Mouse (Mus musculus): ENCODE data around the gene Hdac6. TPM values are rescaled to one million over a fixed set of nuclear protein-coding genes. Genes with fewer than 3 reads are reported as not detected.

The Hdac6 gene
- polyA plus RNA-seq (2021; fragmentation: Nextera tagmentation) = 9.5 and 10.1 TPM in 2 replicates
- long read RNA-seq, experiment 1, full-length matches to known transcripts = 3 of 7 reads
- long read RNA-seq, experiment 1, partial matches to known transcripts = 1 of 7 reads
- long read RNA-seq, experiment 1, other reads (novel, unspliced or antisense) = 3 of 7 reads
- long read RNA-seq, experiment 2, full-length matches to known transcripts = 53 of 81 reads
- long read RNA-seq, experiment 2, partial matches to known transcripts = 17 of 81 reads
- long read RNA-seq, experiment 2, other reads (novel, unspliced or antisense) = 11 of 81 reads

GRCm38 (mm10) chrX:7947108-7947899 is at the start of gene Hdac6:
Hdac6 (minus strand) TSS chrX:7947889.

DNA sequence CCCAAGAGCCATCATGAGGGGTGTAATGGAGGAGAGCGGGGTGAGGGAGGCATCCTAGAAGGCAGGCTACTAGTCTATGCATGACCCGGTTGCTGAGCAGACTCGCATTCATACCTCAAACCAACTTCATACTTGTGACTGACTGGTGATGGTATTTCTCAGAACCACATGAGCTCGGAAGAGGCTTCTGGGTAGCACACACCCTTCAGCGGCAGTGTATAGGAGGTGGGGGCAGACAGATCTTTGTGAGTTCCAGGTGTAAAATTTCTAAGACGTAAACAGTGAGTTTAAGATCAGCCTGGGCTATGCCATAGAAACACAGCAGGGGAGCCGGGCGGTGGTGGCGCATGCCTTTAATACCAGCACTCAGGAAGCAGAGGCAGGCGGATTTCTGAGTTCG is 30.2 kb upstream of the Hdac6 start, which contains the start of gene Gata1:
Gene Gata1, minus strand, starts transcription at position 180 of the 400 bp plus-strand sequence.

GRCm38 (mm10) chrX:7928270-7928790 is 19.4 kb downstream of the Hdac6 start, which contains the start of gene Eras:
Eras (minus strand) TSS chrX:7928607.

GRCm38 (mm10) chrX:7919601-7920383 is 27.9 kb downstream of the Hdac6 start, which contains the start of gene Pcsk1n:
Pcsk1n (plus strand) TSS chrX:7919822.

DNA sequence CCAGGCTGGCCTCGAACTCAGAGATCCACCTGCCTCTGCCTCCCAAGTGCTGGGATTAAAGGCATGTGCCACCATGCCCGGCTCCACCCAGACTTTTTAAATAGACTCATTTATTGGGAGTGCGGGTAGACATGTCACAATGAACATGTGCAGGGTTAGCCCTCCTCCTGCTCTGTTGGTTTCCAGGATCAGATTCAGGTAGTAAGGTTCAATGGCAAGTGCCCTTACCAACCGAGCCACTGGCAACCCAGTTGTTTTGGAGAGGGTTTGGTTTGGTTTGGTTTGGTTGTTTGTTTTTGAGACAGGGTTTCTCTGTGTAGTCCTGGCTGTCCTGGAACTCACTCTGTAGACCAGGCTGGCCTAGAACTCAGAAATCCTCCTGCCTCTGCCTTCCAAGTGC is 38.4 kb downstream of the Hdac6 start, which contains the start of gene Gm10490:
Gene Gm10490, plus strand, starts transcription at position 301 of the 400 bp plus-strand sequence.

GRCm38 (mm10) chrX:7907735-7908134 is 40.0 kb downstream of the Hdac6 start, which contains the start of gene Gm10491:
Gm10491 (minus strand) TSS chrX:7907835.

DNA sequence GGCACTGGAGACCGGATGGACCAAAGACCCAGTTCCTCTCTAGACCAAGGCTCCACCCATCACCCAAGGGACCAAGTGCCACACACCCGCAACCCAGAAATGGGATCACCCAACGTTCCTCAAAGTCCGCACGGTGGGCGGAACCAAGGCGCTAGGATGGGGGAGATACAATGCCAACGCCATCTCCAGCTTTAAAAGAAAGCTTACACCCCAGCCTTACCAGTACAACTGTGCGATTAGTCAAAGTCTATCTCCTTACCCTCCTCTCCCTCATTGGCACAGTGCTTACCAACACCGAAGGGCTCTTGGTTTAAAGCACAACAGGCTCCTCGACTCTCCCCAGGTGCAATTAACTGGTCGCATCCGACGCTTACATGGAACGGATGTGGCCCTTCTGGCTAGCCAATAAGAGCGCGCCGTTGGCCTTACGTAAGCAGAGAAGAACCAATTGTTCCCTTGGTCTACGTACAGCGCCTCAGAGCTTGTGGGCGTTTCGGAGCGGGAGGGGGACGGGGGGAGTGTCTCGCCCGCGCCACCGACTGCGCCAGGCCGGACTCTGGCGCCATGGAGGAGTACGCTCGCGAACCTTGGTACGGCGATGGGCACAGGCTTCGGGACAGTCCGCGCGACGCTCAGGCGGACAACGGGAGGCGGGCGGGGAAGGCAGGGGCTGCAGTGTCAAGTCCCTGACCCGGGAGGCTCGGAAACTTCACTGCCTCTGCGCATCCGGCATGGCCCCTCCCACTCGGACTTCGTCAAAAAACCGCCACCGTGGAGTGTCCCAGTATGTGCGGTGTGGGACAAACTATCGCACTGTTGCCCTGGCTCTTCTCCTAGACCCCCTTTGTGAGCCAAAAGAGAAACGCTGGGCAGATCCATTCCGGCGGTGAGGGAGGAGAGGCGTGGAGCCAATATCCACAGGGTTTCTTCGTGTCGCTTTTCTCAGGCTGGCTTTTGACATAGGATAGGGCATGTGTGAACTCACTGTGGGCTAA is 48.5 kb downstream of the Hdac6 start, which contains the start of the genes Pqbp1 and Timm17b:
Gene Pqbp1, minus strand, starts transcription at position 390 of the 995 bp plus-strand sequence.
Gene Timm17b, plus strand, starts transcription at position 478 of the 995 bp plus-strand sequence.

DNA sequence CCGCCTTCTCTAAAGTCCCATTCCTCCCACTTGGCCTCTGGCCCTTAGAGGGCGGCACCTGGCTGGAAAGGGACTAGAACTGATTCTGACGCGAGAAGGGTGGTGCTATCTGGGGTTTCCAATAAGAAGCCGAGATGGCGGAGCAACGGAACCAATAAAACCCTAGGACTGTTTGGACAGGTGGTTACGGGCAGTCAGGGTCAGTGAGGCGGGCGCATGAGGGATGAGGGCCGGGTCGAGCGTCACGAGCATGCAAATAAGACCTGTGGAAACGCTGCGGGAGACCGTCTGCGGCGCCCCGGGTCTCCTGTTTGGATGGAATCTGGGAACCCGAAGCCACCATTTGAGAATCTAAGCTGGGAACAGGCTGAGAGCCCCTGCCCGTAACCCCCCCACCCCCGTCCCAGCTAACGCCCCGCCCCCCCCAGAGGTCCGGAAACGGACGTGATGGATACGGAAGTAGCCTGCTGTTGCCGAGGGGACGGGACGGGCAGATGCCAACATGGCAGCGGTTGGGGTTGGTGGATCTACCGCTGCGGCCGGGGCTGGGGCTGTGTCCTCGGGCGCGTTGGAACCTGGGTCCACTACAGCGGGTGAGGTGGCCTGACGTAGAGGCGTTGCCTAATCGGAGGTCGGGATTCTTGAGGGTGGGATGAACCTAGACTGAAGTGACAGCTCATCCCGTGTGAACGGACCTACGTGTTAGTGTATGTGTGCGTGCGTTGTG is 63.7 kb downstream of the Hdac6 start, which contains the start of gene Slc35a2:
Gene Slc35a2, plus strand, starts transcription at position 188 of the 727 bp plus-strand sequence.

Other genes with a start within 250 kb of the Hdac6 start
- gene Wdr45, start 233.6 kb downstream of the Hdac6 start, polyA plus RNA-seq (2021; fragmentation: Nextera tagmentation) = 28.9 and 30.9 TPM in 2 replicates
- 0.30 TPM in 1 of 2 replicates, not detected in the other for gene Gm45208, start 225.6 kb downstream of the Hdac6 start, polyA plus RNA-seq (2021; fragmentation: Nextera tagmentation)
- gene Praf2, start 219.4 kb downstream of the Hdac6 start, polyA plus RNA-seq (2021; fragmentation: Nextera tagmentation) = 135 and 140 TPM in 2 replicates
- 5.8 and 7.6 TPM in 2 replicates for gene Ccdc120, start 197.0 kb downstream of the Hdac6 start, polyA plus RNA-seq (2021; fragmentation: Nextera tagmentation)
- 7.6 and 8.5 TPM in 2 replicates for gene Tfe3, start 185.3 kb downstream of the Hdac6 start, polyA plus RNA-seq (2021; fragmentation: Nextera tagmentation)
- gene Gripap1, start 158.1 kb downstream of the Hdac6 start, polyA plus RNA-seq (2021; fragmentation: Nextera tagmentation) = 29.8 and 34.6 TPM in 2 replicates
- 4.7 and 5.2 TPM in 2 replicates for gene Kcnd1, start 125.6 kb downstream of the Hdac6 start, polyA plus RNA-seq (2021; fragmentation: Nextera tagmentation)
- 5.8 and 6.1 TPM in 2 replicates for gene Otud5, start 106.5 kb downstream of the Hdac6 start, polyA plus RNA-seq (2021; fragmentation: Nextera tagmentation)
- gene Pim2, start 69.6 kb downstream of the Hdac6 start, polyA plus RNA-seq (2021; fragmentation: Nextera tagmentation) = 36.8 and 47.0 TPM in 2 replicates
- gene Slc35a2, start 63.9 kb downstream of the Hdac6 start, polyA plus RNA-seq (2021; fragmentation: Nextera tagmentation) = 20.7 and 23.1 TPM in 2 replicates
- gene Pqbp1, start 48.6 kb downstream of the Hdac6 start, polyA plus RNA-seq (2021; fragmentation: Nextera tagmentation) = 76.7 and 79.2 TPM in 2 replicates
- gene Timm17b, start 48.5 kb downstream of the Hdac6 start, polyA plus RNA-seq (2021; fragmentation: Nextera tagmentation) = 49.4 and 51.9 TPM in 2 replicates
- gene Gm10491, start 40.1 kb downstream of the Hdac6 start, polyA plus RNA-seq (2021; fragmentation: Nextera tagmentation) = not detected in 2 replicates
- gene Gm10490, start 38.3 kb downstream of the Hdac6 start, polyA plus RNA-seq (2021; fragmentation: Nextera tagmentation) = not detected in 2 replicates
- 450 and 585 TPM in 2 replicates for gene Pcsk1n, start 28.1 kb downstream of the Hdac6 start, polyA plus RNA-seq (2021; fragmentation: Nextera tagmentation)
- not detected in 2 replicates for gene Eras, start 19.3 kb downstream of the Hdac6 start, polyA plus RNA-seq (2021; fragmentation: Nextera tagmentation)
- gene Gata1, start 30.2 kb upstream of the Hdac6 start, polyA plus RNA-seq (2021; fragmentation: Nextera tagmentation) = not detected in 2 replicates
- gene Glod5, start 70.6 kb upstream of the Hdac6 start, polyA plus RNA-seq (2021; fragmentation: Nextera tagmentation) = not detected in 2 replicates
- 8.3 and 8.7 TPM in 2 replicates for gene Suv39h1, start 126.9 kb upstream of the Hdac6 start, polyA plus RNA-seq (2021; fragmentation: Nextera tagmentation)
- 0.23 and 0.29 TPM in 2 replicates for gene Was, start 142.6 kb upstream of the Hdac6 start, polyA plus RNA-seq (2021; fragmentation: Nextera tagmentation)
- gene Wdr13, start 185.0 kb upstream of the Hdac6 start, polyA plus RNA-seq (2021; fragmentation: Nextera tagmentation) = 18.4 and 21.3 TPM in 2 replicates
- 146 and 150 TPM in 2 replicates for gene Rbm3, start 198.0 kb upstream of the Hdac6 start, polyA plus RNA-seq (2021; fragmentation: Nextera tagmentation)
- 9.3 and 13.0 TPM in 2 replicates for gene Tbc1d25, start 228.3 kb upstream of the Hdac6 start, polyA plus RNA-seq (2021; fragmentation: Nextera tagmentation)
- 21.4 and 24.5 TPM in 2 replicates for gene Ebp, start 245.6 kb upstream of the Hdac6 start, polyA plus RNA-seq (2021; fragmentation: Nextera tagmentation)

All from layer of hippocampus, adult 6 months (tissue).